Mouse (Mus musculus): ENCODE data around the gene Actl10.

Actl10 gene

GRCm38 (mm10) chr2:154550937-154551336 lies 639 bp upstream of the Actl10 start:
- no peak for DNase-seq (ENCODE audit: low read depth)

DNA sequence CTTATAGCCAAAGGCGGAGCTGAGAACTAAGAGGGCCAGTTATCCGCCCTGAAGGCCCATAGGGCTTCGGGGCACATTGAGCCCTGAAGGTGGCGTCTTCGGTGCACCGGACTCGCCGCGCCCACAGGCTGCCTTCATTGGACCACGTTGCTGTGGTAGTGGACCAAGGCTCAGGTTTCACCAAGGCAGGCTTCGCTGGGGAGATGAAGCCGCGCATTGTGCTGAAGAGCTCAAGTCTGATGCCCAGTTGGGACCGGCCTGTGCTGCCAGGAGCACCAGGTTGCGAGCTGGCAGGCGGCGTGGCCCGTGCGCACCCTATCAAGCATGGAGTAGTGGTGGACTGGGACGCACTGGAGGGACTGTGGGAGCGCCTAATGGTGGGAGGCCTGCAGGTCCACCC lies 351 bp downstream of the Actl10 start:
- DNase-seq (ENCODE audit: low read depth), result no peak

DNA sequence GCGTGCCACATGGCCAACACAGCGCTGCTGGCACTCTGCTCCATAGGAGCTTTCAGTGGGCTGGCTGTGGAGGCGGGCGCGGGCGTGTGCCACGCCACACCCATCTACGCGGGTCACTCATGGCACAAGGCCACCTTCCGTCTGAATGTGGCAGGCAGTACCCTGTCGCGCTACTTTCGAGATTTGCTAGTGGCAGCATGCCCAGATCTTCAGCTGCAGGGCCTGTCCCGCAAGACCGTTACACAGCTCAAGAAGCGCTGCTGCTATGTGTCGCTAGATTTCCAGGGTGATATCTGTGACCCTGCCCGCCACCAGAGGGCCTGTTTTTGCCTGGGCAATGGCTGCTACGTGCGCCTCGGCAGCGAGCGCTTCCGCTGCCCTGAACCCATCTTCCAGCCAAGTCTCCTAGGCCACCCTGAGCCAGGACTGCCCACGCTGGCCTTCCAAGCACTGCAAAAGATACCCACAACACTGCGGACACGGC lies 890 bp downstream of the Actl10 start:
- DNase-seq (ENCODE audit: low read depth), result peak; percentile 45

DNA sequence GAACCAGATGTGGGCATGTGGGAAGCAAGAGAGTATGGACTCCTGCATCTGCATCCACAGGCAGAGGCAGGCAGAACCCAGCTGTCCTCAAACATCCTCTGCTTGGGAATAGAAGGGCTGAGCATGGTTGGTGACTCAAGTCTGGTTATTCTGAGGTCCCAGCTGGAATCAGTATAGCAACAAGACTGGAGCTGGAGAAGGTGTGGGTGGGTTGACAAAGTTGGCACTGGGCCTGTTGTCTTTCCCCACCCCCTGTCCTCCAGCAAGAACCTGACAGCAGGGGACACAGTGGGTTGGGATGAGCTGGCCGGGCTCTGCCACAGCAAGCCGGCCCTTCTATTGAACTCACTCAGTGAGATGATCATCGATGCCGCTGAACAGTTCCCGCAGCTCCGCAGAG lies 3.7 kb downstream of the Actl10 start:
- DNase-seq (ENCODE audit: low read depth), result no peak

DNA sequence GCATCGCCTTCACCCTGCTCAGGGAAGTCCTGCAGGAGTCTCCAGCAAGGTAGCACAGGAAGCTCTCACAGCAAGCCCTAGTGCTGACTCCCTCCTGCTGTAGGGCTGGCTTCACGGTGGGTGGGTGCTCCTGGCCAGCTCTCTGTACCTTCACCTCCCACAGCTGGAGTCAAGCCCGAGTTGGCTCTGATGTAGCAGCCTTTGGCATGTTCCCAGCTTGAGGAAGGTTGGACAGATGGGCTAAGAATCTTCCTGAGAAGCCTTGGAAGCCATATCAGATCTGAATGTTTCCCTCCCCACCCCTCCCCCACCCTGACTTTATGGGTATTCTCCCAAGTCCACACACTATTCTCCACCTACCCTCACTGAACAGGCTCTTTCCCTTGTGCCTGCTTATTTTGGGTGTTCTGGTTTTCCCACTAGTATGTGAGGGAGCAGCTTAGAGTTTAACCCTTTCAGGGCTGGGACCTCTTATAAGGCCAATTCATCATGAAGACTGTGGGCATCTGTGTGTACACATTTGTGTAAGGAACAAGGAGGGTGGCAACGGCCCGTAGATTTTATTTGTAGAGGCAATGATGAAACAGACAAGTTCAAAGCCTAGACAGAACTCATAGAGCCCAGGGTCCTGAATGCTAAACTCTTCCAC lies 5.7 kb downstream of the Actl10 start:
- DNase-seq (ENCODE audit: low read depth), result no peak

DNA sequence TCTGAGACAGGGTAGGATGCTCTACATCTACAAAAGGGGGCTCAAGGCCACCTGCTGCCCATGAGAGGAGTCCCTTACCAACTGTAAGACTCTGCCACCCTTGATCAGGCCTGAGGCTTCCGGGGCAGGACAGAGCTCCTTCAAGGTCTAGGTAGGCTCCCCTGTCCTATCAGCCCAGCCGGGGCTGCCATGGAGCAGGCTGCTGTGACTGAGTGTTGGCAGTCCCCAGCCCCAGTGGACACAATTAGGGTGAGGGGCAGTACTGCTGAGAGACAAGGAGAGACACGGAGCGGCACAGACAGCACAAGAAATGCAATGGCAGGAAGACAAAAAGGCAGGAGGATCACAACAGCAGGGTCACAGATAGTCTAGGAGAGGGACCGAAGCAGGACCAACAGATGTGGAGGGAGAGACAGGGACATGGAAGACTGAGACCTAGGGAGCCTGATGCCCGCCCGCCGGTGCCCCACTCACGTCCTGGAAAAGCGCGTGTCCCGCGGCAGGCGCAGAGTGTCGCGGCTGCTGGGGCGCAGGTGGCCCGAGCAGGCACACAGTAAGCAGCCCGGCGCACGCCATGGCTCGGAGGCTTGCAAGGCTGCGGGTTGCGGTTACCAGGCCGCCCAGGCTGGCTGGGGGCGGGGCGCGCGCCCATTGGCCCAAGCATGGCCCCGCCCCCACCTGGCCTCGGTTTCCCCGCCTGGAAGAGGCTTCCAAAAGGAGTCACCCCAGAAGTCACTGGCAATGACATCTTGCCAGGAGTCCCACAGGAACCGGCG lies 6.9 kb downstream of the Actl10 start, which contains the start of gene Necab3:
Gene Necab3, minus strand, starts transcription at position 627 of the 776 bp plus-strand sequence.
- no peak for DNase-seq (ENCODE audit: low read depth)

DNA sequence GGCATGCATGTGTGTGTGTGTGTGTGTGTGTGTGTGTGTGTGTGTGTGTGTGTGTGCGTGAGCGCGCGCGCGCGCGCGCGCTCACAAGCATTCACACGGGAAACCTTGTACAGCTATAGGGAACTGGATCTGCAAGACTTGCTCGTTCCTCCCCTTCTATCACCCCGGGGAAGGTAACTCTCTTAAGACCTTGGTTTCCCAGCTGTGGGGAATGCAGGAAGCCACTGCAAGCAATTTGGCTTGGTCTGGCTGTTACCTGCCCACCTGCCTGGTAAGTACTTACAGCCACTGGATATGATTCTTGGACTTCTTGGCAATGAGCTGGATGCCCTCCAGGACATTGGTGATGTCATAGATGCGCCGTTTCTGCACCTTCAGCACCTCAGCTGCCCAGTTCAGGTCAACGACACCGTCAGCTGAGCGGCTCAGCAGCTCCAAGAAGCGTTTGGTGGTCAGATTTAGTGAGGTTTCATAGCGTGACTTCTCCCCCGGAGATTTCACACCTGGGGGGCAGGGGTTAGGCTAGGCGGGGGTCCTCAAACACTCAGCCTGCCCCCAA lies 12.1 kb downstream of the Actl10 start:
- no peak for DNase-seq (ENCODE audit: low read depth)

GRCm38 (mm10) chr2:154565562-154565961 lies 14.0 kb downstream of the Actl10 start:
- no peak for DNase-seq (ENCODE audit: low read depth)

GRCm38 (mm10) chr2:154566641-154567040 lies 15.1 kb downstream of the Actl10 start:
- DNase-seq (ENCODE audit: low read depth), result no peak

DNA sequence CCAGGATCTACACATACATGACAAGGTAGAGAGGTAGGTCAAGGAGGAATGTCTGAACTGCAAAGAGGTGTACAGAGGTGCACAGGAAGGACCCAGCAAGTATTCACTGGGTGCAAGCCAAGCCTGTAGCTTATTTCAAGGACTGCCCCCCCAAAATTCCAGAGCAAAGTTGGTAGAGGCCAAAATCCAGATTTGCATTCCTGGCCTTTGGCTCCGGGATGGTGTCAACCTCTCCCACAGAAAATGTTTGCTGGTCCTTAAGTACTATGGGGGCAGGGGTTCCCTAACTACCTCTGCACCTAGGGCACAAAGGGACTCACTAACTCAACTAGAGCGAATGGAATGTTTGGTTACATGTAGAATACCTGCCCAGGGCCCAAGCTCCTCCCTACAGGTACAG lies 16.2 kb downstream of the Actl10 start:
- DNase-seq (ENCODE audit: low read depth), result no peak

DNA sequence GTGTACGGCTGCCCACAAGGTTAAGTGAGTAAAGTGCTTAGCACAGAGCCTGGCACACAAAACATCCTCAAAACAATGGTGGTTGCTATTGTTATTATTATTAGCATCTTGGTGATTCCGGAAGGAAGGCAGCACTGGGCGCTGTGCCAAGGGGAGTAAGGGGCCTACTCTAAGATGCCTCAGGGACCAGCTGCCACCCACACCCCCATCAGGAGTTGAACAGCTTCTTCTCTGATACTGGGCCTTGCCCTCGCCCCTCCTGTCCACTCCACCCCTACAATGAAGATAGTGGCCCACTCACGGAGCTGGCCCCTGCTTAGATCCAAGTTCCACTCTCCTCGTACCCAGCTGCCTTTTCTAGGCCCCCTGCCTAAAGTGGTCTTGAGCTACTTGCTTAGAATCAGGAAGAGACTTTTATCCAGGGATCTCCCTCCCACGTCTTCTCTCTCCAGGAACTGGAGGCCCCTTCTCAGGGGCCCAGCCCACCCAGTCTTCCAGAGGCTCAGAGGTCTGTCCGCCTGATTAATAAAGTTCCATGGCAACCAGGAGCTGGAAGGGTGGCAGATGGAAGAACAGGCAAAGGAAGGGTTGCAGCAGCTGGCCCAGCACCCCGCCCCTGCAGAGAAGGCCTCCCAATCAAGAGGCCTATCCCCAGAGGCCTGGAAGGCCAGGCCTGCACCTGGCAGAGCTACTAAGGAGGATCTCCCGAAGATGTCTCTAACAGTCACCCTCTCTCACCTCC lies 16.9 kb downstream of the Actl10 start:
- DNase-seq (ENCODE audit: low read depth), result peak; percentile 40

GRCm38 (mm10) chr2:154569071-154569748 lies 17.6 kb downstream of the Actl10 start:
- DNase-seq (ENCODE audit: low read depth), result peak; percentile 84

- DNase-seq (ENCODE audit: low read depth), result peak; percentile 95
These were observed 18.3 kb downstream of the Actl10 start, which contains the start of gene E2f1 for GRCm38 (mm10) chr2:154569836-154570286. E2f1 (minus strand) TSS chr2:154569892.

DNA sequence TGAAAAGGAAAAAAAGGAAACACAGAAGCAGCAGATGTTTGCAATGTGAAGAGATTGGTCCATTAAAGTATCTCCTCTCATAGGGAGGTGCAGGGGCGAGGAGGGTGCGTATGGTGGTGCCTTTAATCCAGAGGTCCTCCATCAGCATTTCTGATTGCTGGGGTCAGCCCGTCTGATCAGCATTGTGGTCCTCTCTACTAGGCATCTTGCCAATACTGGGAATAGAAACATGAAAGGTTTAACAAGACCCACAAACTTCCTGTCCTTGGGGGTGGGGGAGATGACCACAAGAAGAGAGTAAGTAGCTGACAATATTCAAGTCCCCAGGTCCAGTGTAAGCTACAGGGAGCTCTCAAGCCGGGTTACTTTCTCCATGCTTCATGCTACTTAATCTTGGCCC lies 19.1 kb downstream of the Actl10 start:
- DNase-seq (ENCODE audit: low read depth), result peak; percentile 86

- DNase-seq (ENCODE audit: low read depth), result peak; percentile 70
These were observed 19.7 kb downstream of the Actl10 start for GRCm38 (mm10) chr2:154571266-154571665.

DNA sequence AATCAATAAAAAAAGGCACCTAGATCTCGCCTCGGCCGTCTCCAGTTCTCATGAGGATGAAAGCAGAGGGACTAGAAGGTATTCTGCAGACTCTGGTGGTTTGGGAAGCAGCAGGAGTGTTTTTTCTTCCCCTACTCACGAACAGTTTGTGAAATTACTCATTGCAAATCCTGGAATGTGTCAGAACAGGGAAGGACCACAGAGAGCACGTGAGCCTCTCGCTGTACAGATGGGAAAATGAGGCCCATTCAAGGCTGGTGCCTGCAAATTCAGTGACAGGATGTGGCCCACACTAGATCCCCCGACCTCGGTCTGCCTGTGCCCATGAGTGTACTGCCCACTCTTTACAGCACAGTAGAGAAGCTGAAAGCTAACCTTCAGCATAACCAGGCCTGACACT lies 20.4 kb downstream of the Actl10 start:
- DNase-seq (ENCODE audit: low read depth), result no peak

DNA sequence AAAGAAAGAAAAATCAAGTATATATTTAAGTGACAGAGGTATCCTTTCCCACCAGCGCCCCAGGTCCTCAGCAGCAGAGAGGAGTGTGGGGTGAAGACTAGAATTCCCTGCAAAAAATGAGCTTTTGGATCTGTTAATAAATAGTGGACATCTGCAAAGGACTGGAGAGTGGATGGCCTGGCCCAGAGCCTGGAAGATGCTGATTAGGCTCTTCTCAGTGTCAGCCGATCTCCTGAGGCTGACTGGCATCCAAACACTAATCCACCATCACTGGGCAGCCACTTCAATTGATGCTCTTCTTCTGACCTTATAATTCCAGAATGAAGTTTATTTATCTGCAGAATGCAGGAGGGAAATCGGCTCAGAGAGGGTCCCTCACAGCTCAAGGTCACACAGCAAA lies 21.4 kb downstream of the Actl10 start:
- no peak for DNase-seq (ENCODE audit: low read depth)

- DNase-seq (ENCODE audit: low read depth), result peak; percentile 18
These were observed 22.7 kb downstream of the Actl10 start for GRCm38 (mm10) chr2:154574271-154574670.

- no peak for DNase-seq (ENCODE audit: low read depth)
These were observed 25.5 kb downstream of the Actl10 start for GRCm38 (mm10) chr2:154576876-154577743.

- DNase-seq (ENCODE audit: low read depth), result no peak
These were observed 26.1 kb downstream of the Actl10 start for GRCm38 (mm10) chr2:154577744-154578067.

- no peak for DNase-seq (ENCODE audit: low read depth)
These were observed 29.0 kb downstream of the Actl10 start for GRCm38 (mm10) chr2:154580586-154580985.
